Mouse (Mus musculus) bone marrow, adult 2 months (tissue): ENCODE measurements around the gene Gm16485.

Source experiments
- CTCF ChIP-seq: fragments of 200-500 bp; IDR thresholded peaks from 2 replicates; pipeline ENCODE4 v1.5.1; 2011; ENCODE audit warnings: low read length, control low read depth; ENCODE audit not compliant: control insufficient read depth, insufficient read depth
- POLR2A ChIP-seq: fragments of 200-500 bp; IDR thresholded peaks from 2 replicates; pipeline ENCODE4 v1.6.1; 2011; ENCODE audit warnings: low read depth, mild to moderate bottlenecking, control low read depth, low read length, borderline replicate concordance; ENCODE audit not compliant: control insufficient read depth

DNA sequence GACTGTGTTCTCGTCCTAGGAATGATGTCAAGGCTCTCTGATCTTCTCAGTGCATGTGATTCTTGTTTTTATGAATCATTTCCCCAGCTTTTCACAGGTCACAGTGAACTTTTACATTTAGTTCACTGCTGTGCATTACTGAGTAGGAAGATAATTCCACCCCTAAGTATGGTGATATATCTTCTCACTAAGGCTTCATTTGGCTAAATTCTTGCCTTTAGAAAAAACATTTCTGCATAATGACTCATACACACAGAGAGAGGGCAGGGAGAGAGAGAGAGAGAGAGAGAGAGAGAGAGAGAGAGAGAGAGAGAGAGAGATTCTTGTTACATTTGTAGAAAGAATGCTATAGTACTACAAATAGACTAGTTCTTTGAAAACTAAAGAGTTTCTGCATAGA lies 33.8 kb upstream of the Gm16485 start:
- TF ChIP-seq POLR2A (no peak), CTCF (no peak)
